Mouse (Mus musculus) liver, embryonic 14.5 days (tissue): ENCODE measurements at regions not wholly inside any gene's neighbourhood (a gene's known extent, or its start where the extent isn't known, plus 50 kb on each side); places are given as distances from the start of the nearest gene placed in this dataset.

Experiments used
- CTCF ChIP-seq: IDR thresholded peaks from 2 replicates; pipeline ENCODE4 v1.5.1; 2016; ENCODE audit warnings: antibody characterized with exemption, low read depth, control low read depth
- EP300 ChIP-seq: IDR thresholded peaks from 2 replicates; pipeline ENCODE4 v1.6.1; 2016; ENCODE audit warnings: antibody characterized with exemption, low read depth

DNA sequence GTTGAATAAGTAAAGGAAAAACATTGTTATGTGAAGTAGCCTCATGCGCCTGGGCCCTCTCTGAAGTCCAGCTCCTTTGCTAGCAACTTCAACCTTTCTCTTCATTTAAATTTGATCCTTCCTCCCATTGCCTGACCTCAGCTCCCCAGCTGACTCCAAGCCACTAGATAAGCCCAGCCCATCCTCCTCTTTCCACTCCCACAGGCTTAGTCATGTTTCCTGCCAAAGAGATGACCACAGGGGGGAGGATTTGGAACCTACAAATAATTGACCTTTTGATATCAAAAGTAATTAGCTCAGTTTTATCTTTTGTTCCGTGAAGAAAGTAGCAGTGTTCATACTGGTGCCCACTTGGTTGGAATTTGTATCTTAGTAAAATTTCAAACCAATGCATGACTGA, 345.7 kb upstream of the Zmiz1 start:
- no peak for TF ChIP-seq CTCF
- TF ChIP-seq EP300: no peak
